Mouse (Mus musculus): ENCODE results near the gene Wdr1. TPM values are rescaled to one million over a fixed set of nuclear protein-coding genes. Genes with fewer than 3 reads are reported as not detected.

Wdr1 gene
- polyA plus RNA-seq, 1 experiment from 2014 or later = 143 TPM

DNA sequence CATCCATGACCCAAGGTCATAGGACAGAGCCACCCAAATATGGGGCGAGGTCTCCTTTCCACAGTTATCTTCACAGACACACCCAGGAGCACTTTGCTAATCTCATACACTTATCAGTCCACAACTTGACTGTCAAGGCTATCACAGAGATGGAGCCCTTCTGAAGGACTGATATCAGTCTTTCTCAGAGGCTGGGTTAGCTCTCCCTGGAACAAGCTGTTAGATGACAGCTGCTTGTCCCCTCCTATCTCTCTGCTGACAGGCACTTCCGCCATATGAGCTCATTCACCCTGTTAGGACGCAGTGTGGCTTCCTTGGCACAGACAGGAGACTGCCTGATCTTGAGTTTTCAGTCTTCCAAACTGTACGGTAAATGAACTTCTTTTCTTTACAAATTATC, 53.5 kb downstream of the Wdr1 start:
- Histone ChIP-seq H3K4me1 (replicated peaks) (peaks cover 7% of the 10 kb centered on the region; the same call in 1 of the 2 replicates), H3K27ac (no peak overlapping the region), H3K4me3 (replicated peaks) (no peak overlapping the region), H3K4me2 (replicated peaks) (no peak overlapping the region), H3K36me3 (no peaks in the 10 kb centered on the region), H3K9ac (replicated peaks) (no peak overlapping the region), H3K9me3 (no peaks in the 10 kb centered on the region), H3K27me3 (no peaks in the 10 kb centered on the region)
- ATAC-seq = no peak
- 93% methylated on average over 4 of the region's 4 CpGs for WGBS

DNA sequence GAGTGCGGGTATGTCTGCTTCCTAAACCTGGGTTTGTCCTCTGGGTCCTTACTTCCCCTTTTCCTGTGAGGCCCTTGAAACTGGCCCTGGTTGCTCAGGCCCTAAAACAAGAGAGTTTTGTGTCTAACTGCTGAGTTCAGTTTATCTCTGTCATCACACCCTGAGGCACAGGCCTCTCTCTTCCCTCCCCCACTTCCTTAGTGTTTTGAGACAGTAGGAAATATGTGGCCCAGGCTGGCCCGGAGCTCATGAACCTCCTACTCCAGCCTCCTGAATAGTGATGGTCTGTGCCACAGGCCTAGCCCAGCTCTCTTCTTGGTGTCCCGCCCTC, 57.6 kb downstream of the Wdr1 start:
- no peak for ATAC-seq
- no peak overlapping the region for H3K9ac ChIP-seq (replicated peaks)
- H3K36me3 ChIP-seq = no peaks in the 10 kb centered on the region
- H3K27ac ChIP-seq = no peak overlapping the region
- no peaks in the 10 kb centered on the region for H3K4me1 ChIP-seq (replicated peaks)
- H3K4me2 ChIP-seq (replicated peaks) = no peak overlapping the region
- no peaks in the 10 kb centered on the region for H3K27me3 ChIP-seq
- no peaks in the 10 kb centered on the region for H3K9me3 ChIP-seq
- WGBS = 93% methylated on average over 3 of the region's 3 CpGs
- no peak overlapping the region for H3K4me3 ChIP-seq (replicated peaks)

DNA sequence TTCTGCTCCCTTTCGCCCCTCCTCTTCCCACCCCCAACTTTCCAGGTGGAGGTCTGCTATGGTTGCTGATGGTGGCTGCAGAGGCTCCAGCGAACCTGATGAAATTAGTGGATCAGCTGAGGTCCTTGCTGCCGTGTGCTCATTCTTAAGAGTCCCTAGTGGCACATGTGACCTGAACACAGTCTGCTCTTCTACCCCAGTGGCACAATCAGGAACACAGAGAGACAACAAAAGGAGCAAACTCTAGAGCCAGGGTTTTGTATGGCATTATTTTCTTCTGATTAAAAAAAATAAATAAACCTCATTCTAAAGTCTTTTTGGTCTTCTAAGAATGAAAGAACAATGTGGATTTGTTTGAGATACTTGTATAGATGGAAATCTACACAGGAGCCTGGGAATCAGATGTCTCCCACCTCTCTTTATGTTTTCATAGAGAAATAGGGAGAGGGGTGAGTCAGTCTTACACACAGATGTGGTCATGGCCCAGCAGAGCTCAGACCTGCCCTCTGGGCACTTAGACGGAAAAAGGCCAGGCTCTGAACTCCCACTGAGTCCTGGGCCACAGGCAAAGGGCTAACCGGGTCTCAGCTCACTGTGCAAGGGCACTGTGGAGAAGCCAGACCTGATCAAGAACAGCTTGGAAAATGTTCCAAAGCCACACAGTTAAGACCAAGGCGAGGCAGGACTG, 58.1 kb downstream of the Wdr1 start:
- Histone ChIP-seq H3K4me1 (replicated peaks) (no peaks in the 10 kb centered on the region), H3K9ac (replicated peaks) (no peak overlapping the region), H3K4me3 (replicated peaks) (no peak overlapping the region), H3K36me3 (no peaks in the 10 kb centered on the region), H3K9me3 (no peaks in the 10 kb centered on the region), H3K4me2 (replicated peaks) (no peak overlapping the region), H3K27me3 (no peaks in the 10 kb centered on the region), H3K27ac (no peak overlapping the region)
- 64% methylated on average over 6 of the region's 6 CpGs for WGBS
- ATAC-seq = no peak

DNA sequence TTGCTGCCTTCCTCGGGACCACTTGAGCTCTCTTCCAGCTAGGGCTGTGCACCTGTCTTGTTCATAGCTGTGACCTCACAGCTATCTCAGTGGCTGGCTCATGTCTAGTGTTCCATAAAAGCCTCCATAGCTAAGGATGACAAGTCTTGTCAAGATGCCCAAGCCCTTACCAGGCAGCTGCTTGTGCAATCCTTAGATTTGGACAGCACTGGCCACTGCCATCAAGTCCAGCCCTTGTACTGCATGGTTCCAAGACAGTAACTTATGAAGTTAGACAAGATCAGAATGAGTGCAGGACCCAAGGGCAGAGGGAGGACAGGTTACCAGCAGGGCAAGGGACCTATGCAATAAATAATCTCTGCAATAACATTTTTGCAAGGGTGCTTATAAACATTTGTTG, 58.9 kb downstream of the Wdr1 start:
- H3K36me3 ChIP-seq = no peaks in the 10 kb centered on the region
- H3K9ac ChIP-seq (replicated peaks) = no peak overlapping the region
- H3K4me3 ChIP-seq (replicated peaks) = no peak overlapping the region
- WGBS = 98% methylated on average over 1 of the region's 1 CpGs
- H3K9me3 ChIP-seq = no peaks in the 10 kb centered on the region
- ATAC-seq = no peak
- H3K4me1 ChIP-seq (replicated peaks) = no peaks in the 10 kb centered on the region
- no peaks in the 10 kb centered on the region for H3K27me3 ChIP-seq
- no peak overlapping the region for H3K4me2 ChIP-seq (replicated peaks)
- H3K27ac ChIP-seq = no peak overlapping the region

DNA sequence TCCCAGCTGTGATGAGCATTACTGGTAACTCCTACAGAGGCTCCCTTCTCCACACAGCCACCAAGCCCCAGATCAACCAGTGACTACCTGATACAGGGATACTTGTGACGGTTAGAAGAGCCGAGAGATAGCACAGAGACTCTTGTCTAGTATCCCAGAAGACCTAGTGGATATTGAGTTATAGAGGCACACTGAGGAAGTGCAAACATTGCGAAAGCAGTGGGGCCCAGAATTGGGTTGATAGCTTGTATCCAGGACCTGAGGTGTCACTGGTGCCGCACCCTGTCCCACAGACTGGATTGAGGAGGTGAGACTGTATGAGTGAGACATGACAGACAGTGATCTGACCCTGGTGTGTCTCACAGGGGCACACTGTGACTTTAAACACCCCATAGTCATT, 60.0 kb downstream of the Wdr1 start, which contains the start of gene Slc2a9:
Gene Slc2a9, minus strand, starts transcription at position 152 of the 400 bp plus-strand sequence.
- H3K36me3 ChIP-seq = no peaks in the 10 kb centered on the region
- ATAC-seq = no peak
- H3K4me3 ChIP-seq (replicated peaks) = no peak within 1 kb of the TSS
- H3K27ac ChIP-seq = no peak within 1 kb of the TSS
- no peaks in the 10 kb centered on the region for H3K27me3 ChIP-seq
- no peaks in the 10 kb centered on the region for H3K4me1 ChIP-seq (replicated peaks)
- no peak within 1 kb of the TSS for H3K4me2 ChIP-seq (replicated peaks)
- WGBS = 94% methylated on average over 4 of the region's 4 CpGs
- no peaks in the 10 kb centered on the region for H3K9me3 ChIP-seq
- H3K9ac ChIP-seq (replicated peaks) = no peak within 1 kb of the TSS

DNA sequence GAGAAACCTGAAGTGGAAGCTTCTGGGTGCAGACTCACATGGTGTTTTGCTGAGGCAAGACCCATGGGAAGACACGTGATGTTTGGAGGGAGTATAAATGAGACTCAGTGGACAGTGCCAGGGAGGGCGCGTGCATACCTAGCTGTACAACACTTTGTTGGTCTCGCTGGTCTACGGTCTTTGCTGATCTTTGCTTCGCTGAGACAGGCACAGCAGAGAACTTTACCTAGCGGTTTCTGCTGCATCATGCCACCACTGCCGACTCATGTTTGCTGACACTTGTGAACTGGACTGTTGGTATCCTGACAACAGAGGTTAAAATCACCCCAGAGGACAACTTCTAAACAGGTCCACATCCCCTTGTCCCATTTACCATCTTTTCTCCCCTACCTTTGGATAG, 63.0 kb downstream of the Wdr1 start:
- no peaks in the 10 kb centered on the region for H3K4me1 ChIP-seq (replicated peaks)
- H3K4me3 ChIP-seq (replicated peaks) = no peak overlapping the region
- H3K36me3 ChIP-seq = no peaks in the 10 kb centered on the region
- no peak overlapping the region for H3K27ac ChIP-seq
- no peak overlapping the region for H3K9ac ChIP-seq (replicated peaks)
- WGBS = 95% methylated on average over 8 of the region's 8 CpGs
- H3K4me2 ChIP-seq (replicated peaks) = no peak overlapping the region
- no peak for ATAC-seq
- H3K9me3 ChIP-seq = no peaks in the 10 kb centered on the region
- no peaks in the 10 kb centered on the region for H3K27me3 ChIP-seq

DNA sequence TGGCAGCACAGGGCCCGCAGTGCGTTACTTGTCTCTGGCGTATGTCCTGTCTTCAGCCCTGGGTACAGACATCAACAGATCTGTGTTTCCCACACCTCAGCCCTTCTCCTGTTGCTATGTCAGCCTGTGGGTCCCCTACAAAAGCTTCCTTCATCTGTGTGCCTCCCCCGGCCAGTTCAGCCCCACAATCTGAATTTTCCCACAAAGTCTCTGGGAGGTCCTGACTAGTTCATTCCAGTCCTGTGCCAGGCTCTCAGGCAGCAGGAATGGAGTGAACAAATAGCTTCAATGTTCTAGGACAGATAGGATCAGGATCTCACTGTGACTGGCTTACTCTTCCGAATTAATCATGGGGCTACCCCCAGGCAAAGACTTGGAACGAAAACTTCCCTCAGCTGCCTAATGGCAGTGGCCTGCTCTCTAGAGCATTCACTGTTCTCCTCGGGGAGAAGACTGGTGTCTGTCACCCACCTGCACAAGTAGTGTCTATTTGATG, 63.7 kb downstream of the Wdr1 start:
- ATAC-seq = no peak
- H3K9ac ChIP-seq (replicated peaks) = no peak overlapping the region

DNA sequence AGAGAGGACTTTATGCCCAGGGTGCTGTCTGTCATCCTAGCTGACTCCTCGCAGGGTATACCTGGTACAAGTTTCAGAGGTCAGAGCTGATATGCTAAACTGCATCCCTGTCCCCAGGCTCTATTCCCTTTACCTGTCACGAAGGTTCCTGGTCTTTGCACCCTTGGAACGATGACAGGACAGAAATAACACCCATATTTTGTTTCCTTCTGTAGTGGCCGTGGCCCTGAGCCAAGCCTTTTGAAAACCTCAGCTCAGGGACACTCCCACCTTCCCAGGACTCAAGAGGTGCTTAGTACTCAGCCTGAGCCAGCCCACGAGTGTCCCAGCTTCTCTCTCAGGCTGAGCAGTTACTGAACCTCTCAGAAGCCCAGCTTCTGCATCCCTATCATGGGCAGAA, 64.5 kb downstream of the Wdr1 start:
- H3K27ac ChIP-seq = no peak overlapping the region
- H3K36me3 ChIP-seq = no peaks in the 10 kb centered on the region
- no peak overlapping the region for H3K4me3 ChIP-seq (replicated peaks)
- H3K9me3 ChIP-seq = no peaks in the 10 kb centered on the region
- WGBS = 80% methylated on average over 5 of the region's 5 CpGs
- no peaks in the 10 kb centered on the region for H3K4me1 ChIP-seq (replicated peaks)
- H3K9ac ChIP-seq (replicated peaks) = no peak overlapping the region
- H3K4me2 ChIP-seq (replicated peaks) = no peak overlapping the region
- no peak for ATAC-seq
- no peaks in the 10 kb centered on the region for H3K27me3 ChIP-seq

More for the DNA sequence above, 63.7 kb downstream of the Wdr1 start:
- Histone ChIP-seq H3K27ac (no peak overlapping the region), H3K27me3 (no peaks in the 10 kb centered on the region), H3K9me3 (no peaks in the 10 kb centered on the region), H3K4me1 (replicated peaks) (no peaks in the 10 kb centered on the region), H3K36me3 (no peaks in the 10 kb centered on the region), H3K4me2 (replicated peaks) (no peak overlapping the region), H3K4me3 (replicated peaks) (no peak overlapping the region)
- WGBS = 85% methylated on average over 7 of the region's 7 CpGs

DNA sequence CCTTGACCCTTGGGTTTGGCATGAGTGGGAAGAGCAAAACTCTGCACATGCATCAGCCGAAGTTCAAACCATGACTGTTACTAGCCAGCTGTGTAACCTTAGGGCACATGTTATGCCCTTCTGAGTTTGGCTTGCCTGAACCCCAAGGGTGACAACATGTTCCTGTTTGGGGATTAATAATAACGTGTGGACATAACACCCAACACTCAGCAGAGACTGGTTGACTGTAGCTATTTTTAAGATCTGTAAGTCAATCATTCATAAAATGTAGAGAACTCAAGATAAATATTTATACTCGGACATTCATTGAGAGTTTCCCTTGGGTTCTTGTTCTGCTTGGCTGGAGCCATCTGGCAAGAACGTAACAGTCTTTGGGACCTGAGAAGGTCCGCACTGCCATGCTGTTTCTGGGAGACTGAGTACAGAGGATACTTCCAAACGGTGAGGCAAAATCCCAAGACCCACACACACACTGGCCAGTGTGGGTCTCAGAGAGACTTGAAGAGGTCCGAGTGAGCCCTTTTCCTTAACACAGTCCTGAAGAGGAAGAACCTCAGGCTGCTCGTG, 66.4 kb downstream of the Wdr1 start:
- no peak overlapping the region for H3K4me3 ChIP-seq (replicated peaks)
- no peaks in the 10 kb centered on the region for H3K27me3 ChIP-seq
- H3K4me2 ChIP-seq (replicated peaks) = no peak overlapping the region
- no peaks in the 10 kb centered on the region for H3K4me1 ChIP-seq (replicated peaks)
- H3K9me3 ChIP-seq = no peaks in the 10 kb centered on the region
- H3K27ac ChIP-seq = no peak overlapping the region
- no peak for ATAC-seq
- H3K9ac ChIP-seq (replicated peaks) = no peak overlapping the region
- WGBS = 90% methylated on average over 8 of the region's 8 CpGs
- H3K36me3 ChIP-seq = no peaks in the 10 kb centered on the region

DNA sequence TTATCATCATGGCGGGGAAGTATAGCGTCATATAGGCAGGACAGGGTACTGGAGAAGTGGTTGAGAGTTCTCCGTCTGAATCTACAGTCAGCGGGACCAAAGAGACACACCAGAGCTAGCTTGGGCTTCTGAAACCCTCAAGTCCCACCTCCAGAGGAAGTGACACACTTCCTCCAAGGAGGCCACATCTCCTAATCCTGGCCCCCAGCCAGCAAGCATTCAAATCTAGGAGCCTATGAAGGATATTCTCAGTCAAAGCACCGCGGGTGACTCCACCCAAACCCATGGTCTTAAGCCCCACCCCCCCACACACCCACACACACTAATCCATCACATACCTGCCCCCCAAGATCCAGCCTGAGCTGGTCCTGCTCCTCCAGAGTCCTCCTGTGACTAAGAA, 69.1 kb downstream of the Wdr1 start:
- no peaks in the 10 kb centered on the region for H3K27me3 ChIP-seq
- 94% methylated on average over 6 of the region's 6 CpGs for WGBS
- ATAC-seq = no peak
- no peak overlapping the region for H3K4me3 ChIP-seq (replicated peaks)
- H3K4me2 ChIP-seq (replicated peaks) = no peak overlapping the region
- no peaks in the 10 kb centered on the region for H3K9me3 ChIP-seq
- no peak overlapping the region for H3K9ac ChIP-seq (replicated peaks)
- no peaks in the 10 kb centered on the region for H3K4me1 ChIP-seq (replicated peaks)
- no peaks in the 10 kb centered on the region for H3K36me3 ChIP-seq
- H3K27ac ChIP-seq = no peak overlapping the region

DNA sequence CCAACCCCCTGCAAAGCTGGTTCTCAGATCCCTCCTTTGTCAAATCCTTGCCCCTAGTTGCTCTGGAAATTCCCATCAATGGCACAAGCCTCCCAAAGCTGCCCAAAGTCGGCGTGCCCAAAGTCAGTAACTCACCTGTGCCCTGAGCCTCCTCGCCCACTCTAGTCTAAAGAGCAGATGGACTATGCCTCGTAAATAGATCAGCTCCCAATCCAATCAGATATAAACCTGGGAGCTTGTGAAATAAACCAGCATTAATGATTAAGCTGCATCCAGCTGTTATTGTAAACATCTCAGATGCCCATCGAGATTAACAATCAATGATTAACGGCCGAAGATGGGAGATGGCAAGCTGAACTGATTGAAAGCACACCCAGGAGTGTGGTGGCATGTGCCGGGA, 71.3 kb downstream of the Wdr1 start:
- no peak overlapping the region for H3K9ac ChIP-seq (replicated peaks)
- no peaks in the 10 kb centered on the region for H3K9me3 ChIP-seq
- no peaks in the 10 kb centered on the region for H3K36me3 ChIP-seq
- WGBS = 85% methylated on average over 8 of the region's 8 CpGs
- no peak overlapping the region for H3K4me2 ChIP-seq (replicated peaks)
- no peak overlapping the region for H3K27ac ChIP-seq
- H3K4me3 ChIP-seq (replicated peaks) = no peak overlapping the region
- no peak for ATAC-seq
- no peaks in the 10 kb centered on the region for H3K4me1 ChIP-seq (replicated peaks)
- H3K27me3 ChIP-seq = no peaks in the 10 kb centered on the region

DNA sequence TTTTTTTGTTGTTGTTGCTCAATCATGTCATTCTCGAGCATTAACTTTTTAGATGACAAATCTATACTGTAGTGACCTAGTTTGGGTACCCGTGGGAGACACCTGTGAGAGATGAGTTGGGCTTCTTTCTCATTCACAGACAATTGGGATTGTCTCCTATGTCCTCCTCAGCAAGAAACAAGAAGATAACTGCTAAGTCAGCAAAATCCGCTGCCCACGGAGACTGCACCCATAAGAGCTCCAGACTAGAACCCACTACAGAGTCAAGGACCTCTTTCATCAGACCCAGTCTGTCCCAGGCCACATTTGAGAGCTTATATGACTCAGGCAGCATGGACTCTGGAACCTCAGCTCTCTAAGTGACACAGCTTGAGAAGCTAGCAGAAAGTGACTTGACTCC, 73.3 kb downstream of the Wdr1 start:
- Histone ChIP-seq H3K36me3 (no peaks in the 10 kb centered on the region), H3K27ac (no peak overlapping the region), H3K4me1 (replicated peaks) (no peaks in the 10 kb centered on the region), H3K9me3 (no peaks in the 10 kb centered on the region), H3K27me3 (no peaks in the 10 kb centered on the region), H3K9ac (replicated peaks) (no peak overlapping the region), H3K4me2 (replicated peaks) (no peak overlapping the region), H3K4me3 (replicated peaks) (no peak overlapping the region)
- no peak for ATAC-seq
- WGBS = 91% methylated on average over 4 of the region's 4 CpGs

All from midbrain, embryonic 13.5 days (tissue).